Mouse (Mus musculus): ENCODE data around the gene Osm. TPM values are rescaled to one million over a fixed set of nuclear protein-coding genes. Genes with fewer than 3 reads are reported as not detected.

The Osm gene
- polyA plus RNA-seq, 1 experiment: 5.1 TPM

GRCm38 (mm10) chr11:4270744-4271459, 34.7 kb downstream of the Osm start:
- no peak for TF ChIP-seq POLR2A (IDR thresholded peaks at IDR 0.05; ENCODE audit: borderline replicate concordance, control insufficient read depth, low read depth, low read length)
- no peak for TF ChIP-seq CTCF (IDR thresholded peaks at IDR 0.05; ENCODE audit: control insufficient read depth, insufficient read depth, low read length)
- 46% methylated on average over 19 of the region's 20 CpGs for WGBS

GRCm38 (mm10) chr11:4271544-4271943, 35.3 kb downstream of the Osm start:
- 91% methylated on average over 11 of the region's 11 CpGs for WGBS
- Histone ChIP-seq H3K4me3 (replicated peaks; ENCODE audit: control insufficient read depth, low read depth, low read length) (no peak overlapping the region), H3K27ac (ENCODE audit: control insufficient read depth, insufficient read depth, low read depth, low read length, poor library complexity) (no peak overlapping the region), H3K4me1 (ENCODE audit: control insufficient read depth, insufficient read depth, low read length) (no peaks in the 10 kb centered on the region; the same call in 1 of the 2 replicates)
- no peak for TF ChIP-seq CTCF (IDR thresholded peaks at IDR 0.05; ENCODE audit: control insufficient read depth, insufficient read depth, low read length)
- no peak for TF ChIP-seq POLR2A (IDR thresholded peaks at IDR 0.05; ENCODE audit: borderline replicate concordance, control insufficient read depth, low read depth, low read length)

More at GRCm38 (mm10) chr11:4270744-4271459, 34.7 kb downstream of the Osm start:
- Histone ChIP-seq H3K4me3 (replicated peaks; ENCODE audit: control insufficient read depth, low read depth, low read length) (no peak overlapping the region), H3K27ac (ENCODE audit: control insufficient read depth, insufficient read depth, low read depth, low read length, poor library complexity) (no peak overlapping the region), H3K4me1 (ENCODE audit: control insufficient read depth, insufficient read depth, low read length) (no peaks in the 10 kb centered on the region; the same call in 1 of the 2 replicates)

GRCm38 (mm10) chr11:4276411-4276861, 40.2 kb downstream of the Osm start:
- Histone ChIP-seq H3K27ac (ENCODE audit: control insufficient read depth, insufficient read depth, low read depth, low read length, poor library complexity) (no peak overlapping the region), H3K4me1 (ENCODE audit: control insufficient read depth, insufficient read depth, low read length) (no peaks in the 10 kb centered on the region; the same call in 1 of the 2 replicates), H3K4me3 (replicated peaks; ENCODE audit: control insufficient read depth, low read depth, low read length) (no peak overlapping the region)
- TF ChIP-seq POLR2A (IDR thresholded peaks at IDR 0.05; ENCODE audit: borderline replicate concordance, control insufficient read depth, low read depth, low read length) (no peak), CTCF (IDR thresholded peaks at IDR 0.05; ENCODE audit: control insufficient read depth, insufficient read depth, low read length) (no peak)
- WGBS: 64% methylated on average over 11 of the region's 11 CpGs

- H3K4me1 ChIP-seq (ENCODE audit: control insufficient read depth, insufficient read depth, low read length): no peaks in the 10 kb centered on the region; the same call in 1 of the 2 replicates
- no peak overlapping the region for H3K27ac ChIP-seq (ENCODE audit: control insufficient read depth, insufficient read depth, low read depth, low read length, poor library complexity)
- H3K4me3 ChIP-seq (replicated peaks; ENCODE audit: control insufficient read depth, low read depth, low read length): no peak overlapping the region
- TF ChIP-seq POLR2A (IDR thresholded peaks at IDR 0.05; ENCODE audit: borderline replicate concordance, control insufficient read depth, low read depth, low read length): no peak
- TF ChIP-seq CTCF (IDR thresholded peaks at IDR 0.05; ENCODE audit: control insufficient read depth, insufficient read depth, low read length): no peak
- WGBS: 66% methylated on average over 7 of the region's 7 CpGs
Observed at GRCm38 (mm10) chr11:4279909-4280308, 43.7 kb downstream of the Osm start.

- Histone ChIP-seq H3K4me1 (ENCODE audit: control insufficient read depth, insufficient read depth, low read length) (no peaks in the 10 kb centered on the region; the same call in 1 of the 2 replicates), H3K4me3 (replicated peaks; ENCODE audit: control insufficient read depth, low read depth, low read length) (no peak overlapping the region), H3K27ac (ENCODE audit: control insufficient read depth, insufficient read depth, low read depth, low read length, poor library complexity) (no peak overlapping the region)
- WGBS: 80% methylated on average over 6 of the region's 6 CpGs
- no peak for TF ChIP-seq POLR2A (IDR thresholded peaks at IDR 0.05; ENCODE audit: borderline replicate concordance, control insufficient read depth, low read depth, low read length)
- TF ChIP-seq CTCF (IDR thresholded peaks at IDR 0.05; ENCODE audit: control insufficient read depth, insufficient read depth, low read length): no peak
Observed at GRCm38 (mm10) chr11:4281852-4282251, 45.6 kb downstream of the Osm start.

- Histone ChIP-seq H3K4me3 (replicated peaks; ENCODE audit: control insufficient read depth, low read depth, low read length) (no peak overlapping the region), H3K27ac (ENCODE audit: control insufficient read depth, insufficient read depth, low read depth, low read length, poor library complexity) (no peak overlapping the region), H3K4me1 (ENCODE audit: control insufficient read depth, insufficient read depth, low read length) (no peaks in the 10 kb centered on the region; the same call in 1 of the 2 replicates)
- TF ChIP-seq POLR2A (IDR thresholded peaks at IDR 0.05; ENCODE audit: borderline replicate concordance, control insufficient read depth, low read depth, low read length): no peak
- no peak for TF ChIP-seq CTCF (IDR thresholded peaks at IDR 0.05; ENCODE audit: control insufficient read depth, insufficient read depth, low read length)
- WGBS: 65% methylated on average over 4 of the region's 4 CpGs
Observed at GRCm38 (mm10) chr11:4283627-4284026, 47.4 kb downstream of the Osm start.

- peaks cover 2% of the 10 kb centered on the region for H3K4me1 ChIP-seq (ENCODE audit: control insufficient read depth, insufficient read depth, low read length)
- 11% methylated on average over 3 of the region's 3 CpGs for WGBS
- H3K27ac ChIP-seq (ENCODE audit: control insufficient read depth, insufficient read depth, low read depth, low read length, poor library complexity): no peak overlapping the region
- H3K4me3 ChIP-seq (replicated peaks; ENCODE audit: control insufficient read depth, low read depth, low read length): no peak overlapping the region
- TF ChIP-seq CTCF (IDR thresholded peaks at IDR 0.05; ENCODE audit: control insufficient read depth, insufficient read depth, low read length) (no peak), POLR2A (IDR thresholded peaks at IDR 0.05; ENCODE audit: borderline replicate concordance, control insufficient read depth, low read depth, low read length) (no peak)
Observed at GRCm38 (mm10) chr11:4289280-4289679, 53.1 kb downstream of the Osm start.

Other genes with a start within 250 kb of the Osm start
- 0.47 TPM in 1 of 2 replicates, not detected in the other for gene Sec14l4, start 205.0 kb upstream of the Osm start, polyA plus RNA-seq (2011; ENCODE audit: insufficient read depth, insufficient read length, low replicate concordance, missing spikeins)
- not detected in 2 replicates for gene Sec14l3, start 171.6 kb upstream of the Osm start, polyA plus RNA-seq (2011; ENCODE audit: insufficient read depth, insufficient read length, low replicate concordance, missing spikeins)
- gene Mtfp1, start 141.0 kb upstream of the Osm start, polyA plus RNA-seq (2011; ENCODE audit: insufficient read depth, insufficient read length, low replicate concordance, missing spikeins): 9.0 and 10.3 TPM in 2 replicates
- gene Sec14l2, start 113.0 kb upstream of the Osm start, polyA plus RNA-seq (2011; ENCODE audit: insufficient read depth, insufficient read length, low replicate concordance, missing spikeins): 15.4 and 20.3 TPM in 2 replicates
- 8.5 and 10.5 TPM in 2 replicates for gene Rnf215, start 101.2 kb upstream of the Osm start, polyA plus RNA-seq (2011; ENCODE audit: insufficient read depth, insufficient read length, low replicate concordance, missing spikeins)
- gene Ccdc157, start 76.1 kb upstream of the Osm start, polyA plus RNA-seq (2011; ENCODE audit: insufficient read depth, insufficient read length, low replicate concordance, missing spikeins): 5.0 and 5.9 TPM in 2 replicates
- gene Sf3a1, start 76.1 kb upstream of the Osm start, polyA plus RNA-seq (2011; ENCODE audit: insufficient read depth, insufficient read length, low replicate concordance, missing spikeins): 26.7 and 39.7 TPM in 2 replicates
- 5.2 and 13.5 TPM in 2 replicates for gene Tbc1d10a, start 49.6 kb upstream of the Osm start, polyA plus RNA-seq (2011; ENCODE audit: insufficient read depth, insufficient read length, low replicate concordance, missing spikeins)
- 2.6 TPM in 1 of 2 replicates, not detected in the other for gene Castor1, start 18.2 kb upstream of the Osm start, polyA plus RNA-seq (2011; ENCODE audit: insufficient read depth, insufficient read length, low replicate concordance, missing spikeins)
- gene Lif, start 21.1 kb downstream of the Osm start, polyA plus RNA-seq (2011; ENCODE audit: insufficient read depth, insufficient read length, low replicate concordance, missing spikeins): 0.70 TPM in 1 of 2 replicates, not detected in the other
- gene Hormad2, start 204.7 kb downstream of the Osm start, polyA plus RNA-seq (2011; ENCODE audit: insufficient read depth, insufficient read length, low replicate concordance, missing spikeins): not detected in 2 replicates